Mouse (Mus musculus): Measurements from ENCODE around the gene Ncln. TPM values are rescaled to one million over a fixed set of nuclear protein-coding genes. Genes with fewer than 3 reads are reported as not detected.

Ncln gene
- polyA plus RNA-seq, 1 experiment from 2014 or later: 93.5 TPM

Small RNA genes within 50 kb of the gene (microRNA-seq; reads per million reads assigned to microRNA genes)
- gene Gm25595: not detected

Other genes with a start within 250 kb of the Ncln start
- gene Matk, start 243.5 kb downstream of the Ncln start, polyA plus RNA-seq (2015; fragmentation: Nextera tagmentation; extraction: Ambion mirVana): 5.8 and 6.8 TPM in 2 replicates
- 230 and 244 TPM in 2 replicates for gene Mrpl54, start 229.5 kb downstream of the Ncln start, polyA plus RNA-seq (2015; fragmentation: Nextera tagmentation; extraction: Ambion mirVana)
- gene Apba3, start 229.4 kb downstream of the Ncln start, polyA plus RNA-seq (2015; fragmentation: Nextera tagmentation; extraction: Ambion mirVana): 59.7 and 63.4 TPM in 2 replicates
- gene Tjp3, start 204.8 kb downstream of the Ncln start, polyA plus RNA-seq (2015; fragmentation: Nextera tagmentation; extraction: Ambion mirVana): 15.9 and 18.1 TPM in 2 replicates
- gene Pip5k1c, start 203.4 kb downstream of the Ncln start, polyA plus RNA-seq (2015; fragmentation: Nextera tagmentation; extraction: Ambion mirVana): 51.0 and 61.3 TPM in 2 replicates
- 38.8 and 44.2 TPM in 2 replicates for gene Cactin, start 175.3 kb downstream of the Ncln start, polyA plus RNA-seq (2015; fragmentation: Nextera tagmentation; extraction: Ambion mirVana)
- 14.4 and 18.3 TPM in 2 replicates for gene Tbxa2r, start 167.7 kb downstream of the Ncln start, polyA plus RNA-seq (2015; fragmentation: Nextera tagmentation; extraction: Ambion mirVana)
- gene Gipc3, start 153.1 kb downstream of the Ncln start, polyA plus RNA-seq (2015; fragmentation: Nextera tagmentation; extraction: Ambion mirVana): 0.08 TPM in 1 of 2 replicates, not detected in the other
- 87.0 and 94.6 TPM in 2 replicates for gene Hmg20b, start 145.9 kb downstream of the Ncln start, polyA plus RNA-seq (2015; fragmentation: Nextera tagmentation; extraction: Ambion mirVana)
- 10.3 and 11.5 TPM in 2 replicates for gene Mfsd12, start 138.9 kb downstream of the Ncln start, polyA plus RNA-seq (2015; fragmentation: Nextera tagmentation; extraction: Ambion mirVana)
- 0.62 and 1.6 TPM in 2 replicates for gene 4930404N11Rik, start 130.6 kb downstream of the Ncln start, polyA plus RNA-seq (2015; fragmentation: Nextera tagmentation; extraction: Ambion mirVana)
- 105 and 114 TPM in 2 replicates for gene Fzr1, start 117.9 kb downstream of the Ncln start, polyA plus RNA-seq (2015; fragmentation: Nextera tagmentation; extraction: Ambion mirVana)
- gene Dohh, start 112.0 kb downstream of the Ncln start, polyA plus RNA-seq (2015; fragmentation: Nextera tagmentation; extraction: Ambion mirVana): 79.7 and 82.2 TPM in 2 replicates
- gene Gm48551, start 111.9 kb downstream of the Ncln start, polyA plus RNA-seq (2015; fragmentation: Nextera tagmentation; extraction: Ambion mirVana): 2.5 and 4.1 TPM in 2 replicates
- 1.6 and 2.1 TPM in 2 replicates for gene Gm48552, start 107.4 kb downstream of the Ncln start, polyA plus RNA-seq (2015; fragmentation: Nextera tagmentation; extraction: Ambion mirVana)
- gene Smim24, start 103.3 kb downstream of the Ncln start, polyA plus RNA-seq (2015; fragmentation: Nextera tagmentation; extraction: Ambion mirVana): 26.0 and 29.4 TPM in 2 replicates
- 67.9 and 84.5 TPM in 2 replicates for gene Nfic, start 40.8 kb downstream of the Ncln start, polyA plus RNA-seq (2015; fragmentation: Nextera tagmentation; extraction: Ambion mirVana)
- 0.50 and 0.82 TPM in 2 replicates for gene Celf5, start 13.7 kb downstream of the Ncln start, polyA plus RNA-seq (2015; fragmentation: Nextera tagmentation; extraction: Ambion mirVana)
- 1.2 and 1.4 TPM in 2 replicates for gene S1pr4, start 3.7 kb upstream of the Ncln start, polyA plus RNA-seq (2015; fragmentation: Nextera tagmentation; extraction: Ambion mirVana)
- 0.89 and 1.00 TPM in 2 replicates for gene Gna15, start 27.8 kb upstream of the Ncln start, polyA plus RNA-seq (2015; fragmentation: Nextera tagmentation; extraction: Ambion mirVana)
- 79.0 and 88.6 TPM in 2 replicates for gene Gna11, start 48.8 kb upstream of the Ncln start, polyA plus RNA-seq (2015; fragmentation: Nextera tagmentation; extraction: Ambion mirVana)
- 535 and 630 TPM in 2 replicates for gene Aes, start 63.1 kb upstream of the Ncln start, polyA plus RNA-seq (2015; fragmentation: Nextera tagmentation; extraction: Ambion mirVana)
- 39.3 and 45.6 TPM in 2 replicates for gene Tle2, start 78.2 kb upstream of the Ncln start, polyA plus RNA-seq (2015; fragmentation: Nextera tagmentation; extraction: Ambion mirVana)
- gene Tle6, start 104.7 kb upstream of the Ncln start, polyA plus RNA-seq (2015; fragmentation: Nextera tagmentation; extraction: Ambion mirVana): 15.6 and 16.8 TPM in 2 replicates
- 0.62 and 0.84 TPM in 2 replicates for gene BC025920, start 109.9 kb upstream of the Ncln start, polyA plus RNA-seq (2015; fragmentation: Nextera tagmentation; extraction: Ambion mirVana)
- 40.0 and 42.8 TPM in 2 replicates for gene Sirt6, start 131.4 kb upstream of the Ncln start, polyA plus RNA-seq (2015; fragmentation: Nextera tagmentation; extraction: Ambion mirVana)
- gene Ankrd24, start 132.1 kb upstream of the Ncln start, polyA plus RNA-seq (2015; fragmentation: Nextera tagmentation; extraction: Ambion mirVana): 15.2 and 17.3 TPM in 2 replicates
- gene Gm10778, start 152.7 kb upstream of the Ncln start, polyA plus RNA-seq (2015; fragmentation: Nextera tagmentation; extraction: Ambion mirVana): 3.8 and 5.0 TPM in 2 replicates
- gene Zfp433, start 208.4 kb upstream of the Ncln start, polyA plus RNA-seq (2015; fragmentation: Nextera tagmentation; extraction: Ambion mirVana): 16.9 and 18.6 TPM in 2 replicates